Mouse (Mus musculus): ENCODE results near the gene Sp1. TPM values are rescaled to one million over a fixed set of nuclear protein-coding genes. Genes with fewer than 3 reads are reported as not detected.

Gene Sp1
- polyA plus RNA-seq, 1 experiment = 11.7 TPM

DNA sequence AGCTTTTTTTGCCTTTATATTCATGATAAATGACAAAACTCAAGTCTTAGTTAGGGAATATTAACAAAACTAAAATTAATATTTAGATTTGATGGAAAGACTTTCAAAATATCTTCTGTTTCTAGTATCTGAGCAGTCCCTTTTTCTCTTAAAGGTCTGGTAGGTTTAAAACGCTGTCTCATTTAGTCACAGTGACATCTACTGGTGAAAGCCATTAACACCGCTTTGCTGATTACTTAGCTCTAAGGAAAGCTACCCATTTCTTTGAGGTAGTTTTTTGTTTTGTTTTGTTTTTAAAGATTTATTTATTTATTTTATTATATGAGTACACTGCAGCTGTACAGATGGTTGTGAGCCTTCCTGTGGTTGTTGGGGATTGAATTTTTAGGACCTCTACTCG lies 15.5 kb downstream of the Sp1 start:
- Histone ChIP-seq H3K4me3 (no peak overlapping the region), H3K4me2 (ENCODE audit: low read depth) (no peak overlapping the region), H3ac (ENCODE audit: control insufficient read depth, insufficient read length) (no peak overlapping the region), H3K79me2 (ENCODE audit: control insufficient read depth, insufficient read depth) (peaks cover 81% of the 10 kb centered on the region), H3K27me3 (ENCODE audit: control insufficient read depth, insufficient read depth, insufficient read length) (no peaks in the 10 kb centered on the region), H3K36me3 (ENCODE audit: control insufficient read depth, insufficient read depth) (peaks cover 36% of the 10 kb centered on the region)
- no peak for TF ChIP-seq USF1 (IDR thresholded peaks at IDR 0.05; ENCODE audit: low read depth)
- TF ChIP-seq CEBPB (IDR thresholded peaks at IDR 0.05; ENCODE audit: insufficient read depth, poor library complexity, severe bottlenecking) = no peak
- TF ChIP-seq MYOG (IDR thresholded peaks at IDR 0.05; ENCODE audit: control insufficient read depth in 1 of 3, insufficient read depth in 1 of 3, insufficient read length in 2 of 3, low read depth in 2 of 3) = no peak
- TF ChIP-seq TCF12 (IDR thresholded peaks at IDR 0.05; ENCODE audit: insufficient read depth, poor library complexity, severe bottlenecking) = no peak
- TF ChIP-seq MYOD1 (IDR thresholded peaks at IDR 0.05; ENCODE audit: control insufficient read depth in 1 of 3, insufficient read length in 2 of 3, low read depth in 2 of 3) = no peak
- no peak for TF ChIP-seq POLR2AphosphoS2 (IDR thresholded peaks at IDR 0.05; ENCODE audit: insufficient read length, low read depth)
- TF ChIP-seq REST (IDR thresholded peaks at IDR 0.05; ENCODE audit: insufficient read depth, insufficient read length) = no peak
- TF ChIP-seq TCF3 (IDR thresholded peaks at IDR 0.05; ENCODE audit: insufficient read length, low read depth) = no peak
- no peak for TF ChIP-seq MAX (IDR thresholded peaks at IDR 0.05; ENCODE audit: low read depth)
- no peak for TF ChIP-seq POLR2A (IDR thresholded peaks at IDR 0.05; ENCODE audit: insufficient read length, low read depth)
- no peak for TF ChIP-seq SRF (IDR thresholded peaks at IDR 0.05; ENCODE audit: control insufficient read depth, insufficient read length, low read depth)
- no peak for TF ChIP-seq E2F4 (IDR thresholded peaks at IDR 0.05; ENCODE audit: insufficient read depth)

GRCm38 (mm10) chr15:102423602-102424240 lies 17.8 kb downstream of the Sp1 start:
- Histone ChIP-seq H3ac (ENCODE audit: control insufficient read depth, insufficient read length) (no peak overlapping the region), H3K36me3 (ENCODE audit: control insufficient read depth, insufficient read depth) (peaks cover 49% of the 10 kb centered on the region), H3K4me3 (no peak overlapping the region), H3K27me3 (ENCODE audit: control insufficient read depth, insufficient read depth, insufficient read length) (no peaks in the 10 kb centered on the region), H3K79me2 (ENCODE audit: control insufficient read depth, insufficient read depth) (peaks cover 58% of the 10 kb centered on the region), H3K4me2 (ENCODE audit: low read depth) (no peak overlapping the region)
- TF ChIP-seq MYOD1 (IDR thresholded peaks at IDR 0.05; ENCODE audit: control insufficient read depth in 1 of 3, insufficient read length in 2 of 3, low read depth in 2 of 3) (no peak), REST (IDR thresholded peaks at IDR 0.05; ENCODE audit: insufficient read depth, insufficient read length) (no peak), POLR2AphosphoS2 (IDR thresholded peaks at IDR 0.05; ENCODE audit: insufficient read length, low read depth) (no peak), SRF (IDR thresholded peaks at IDR 0.05; ENCODE audit: control insufficient read depth, insufficient read length, low read depth) (no peak), USF1 (IDR thresholded peaks at IDR 0.05; ENCODE audit: low read depth) (no peak), E2F4 (IDR thresholded peaks at IDR 0.05; ENCODE audit: insufficient read depth) (no peak), CEBPB (IDR thresholded peaks at IDR 0.05; ENCODE audit: insufficient read depth, poor library complexity, severe bottlenecking) (no peak), MYOG (IDR thresholded peaks at IDR 0.05; ENCODE audit: control insufficient read depth in 1 of 3, insufficient read depth in 1 of 3, insufficient read length in 2 of 3, low read depth in 2 of 3) (no peak), MAX (IDR thresholded peaks at IDR 0.05; ENCODE audit: low read depth) (no peak), POLR2A (IDR thresholded peaks at IDR 0.05; ENCODE audit: insufficient read length, low read depth) (no peak), TCF12 (IDR thresholded peaks at IDR 0.05; ENCODE audit: insufficient read depth, poor library complexity, severe bottlenecking) (no peak), TCF3 (IDR thresholded peaks at IDR 0.05; ENCODE audit: insufficient read length, low read depth) (no peak)

DNA sequence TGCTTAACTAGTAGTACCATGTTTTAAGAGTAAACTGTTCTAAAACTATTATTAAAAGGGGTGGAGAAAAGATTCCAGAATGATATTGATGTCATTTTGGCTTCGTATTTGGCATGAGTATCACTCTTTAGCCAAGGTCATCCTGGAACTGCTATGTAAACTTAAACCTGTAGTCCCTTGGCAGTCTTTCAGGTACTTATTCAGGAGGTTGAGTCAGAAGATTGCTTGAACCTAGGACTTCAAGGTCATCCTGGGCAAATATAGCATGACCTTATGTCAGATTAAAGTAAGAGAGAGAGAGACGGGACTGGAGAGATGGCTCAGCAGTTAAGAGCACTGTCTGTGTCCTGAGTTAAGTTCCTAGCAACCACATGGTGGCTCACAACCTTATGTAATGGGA lies 18.7 kb downstream of the Sp1 start:
- H3K36me3 ChIP-seq (ENCODE audit: control insufficient read depth, insufficient read depth) = peaks cover 49% of the 10 kb centered on the region
- no peak overlapping the region for H3ac ChIP-seq (ENCODE audit: control insufficient read depth, insufficient read length)
- no peak overlapping the region for H3K4me3 ChIP-seq
- H3K4me2 ChIP-seq (ENCODE audit: low read depth) = no peak overlapping the region
- no peak for TF ChIP-seq CEBPB (IDR thresholded peaks at IDR 0.05; ENCODE audit: insufficient read depth, poor library complexity, severe bottlenecking)
- TF ChIP-seq SRF (IDR thresholded peaks at IDR 0.05; ENCODE audit: control insufficient read depth, insufficient read length, low read depth) = no peak
- no peak for TF ChIP-seq E2F4 (IDR thresholded peaks at IDR 0.05; ENCODE audit: insufficient read depth)
- H3K27me3 ChIP-seq (ENCODE audit: control insufficient read depth, insufficient read depth, insufficient read length) = no peaks in the 10 kb centered on the region
- H3K79me2 ChIP-seq (ENCODE audit: control insufficient read depth, insufficient read depth) = peaks cover 49% of the 10 kb centered on the region

GRCm38 (mm10) chr15:102426963-102427362 lies 21.0 kb downstream of the Sp1 start:
- no peaks in the 10 kb centered on the region for H3K27me3 ChIP-seq (ENCODE audit: control insufficient read depth, insufficient read depth, insufficient read length)
- peaks cover 68% of the 10 kb centered on the region for H3K36me3 ChIP-seq (ENCODE audit: control insufficient read depth, insufficient read depth)
- TF ChIP-seq MYOG (IDR thresholded peaks at IDR 0.05; ENCODE audit: control insufficient read depth in 1 of 3, insufficient read depth in 1 of 3, insufficient read length in 2 of 3, low read depth in 2 of 3) = no peak
- TF ChIP-seq POLR2AphosphoS2 (IDR thresholded peaks at IDR 0.05; ENCODE audit: insufficient read length, low read depth) = no peak
- no peak for TF ChIP-seq REST (IDR thresholded peaks at IDR 0.05; ENCODE audit: insufficient read depth, insufficient read length)
- TF ChIP-seq CEBPB (IDR thresholded peaks at IDR 0.05; ENCODE audit: insufficient read depth, poor library complexity, severe bottlenecking) = no peak
- TF ChIP-seq TCF12 (IDR thresholded peaks at IDR 0.05; ENCODE audit: insufficient read depth, poor library complexity, severe bottlenecking) = no peak
- no peak for TF ChIP-seq SRF (IDR thresholded peaks at IDR 0.05; ENCODE audit: control insufficient read depth, insufficient read length, low read depth)
- TF ChIP-seq USF1 (IDR thresholded peaks at IDR 0.05; ENCODE audit: low read depth) = no peak
- TF ChIP-seq MYOD1 (IDR thresholded peaks at IDR 0.05; ENCODE audit: control insufficient read depth in 1 of 3, insufficient read length in 2 of 3, low read depth in 2 of 3) = no peak
- no peak for TF ChIP-seq MAX (IDR thresholded peaks at IDR 0.05; ENCODE audit: low read depth)
- TF ChIP-seq POLR2A (IDR thresholded peaks at IDR 0.05; ENCODE audit: insufficient read length, low read depth) = no peak
- no peak overlapping the region for H3ac ChIP-seq (ENCODE audit: control insufficient read depth, insufficient read length)
- H3K79me2 ChIP-seq (ENCODE audit: control insufficient read depth, insufficient read depth) = peaks cover 31% of the 10 kb centered on the region
- no peak overlapping the region for H3K4me3 ChIP-seq
- no peak overlapping the region for H3K4me2 ChIP-seq (ENCODE audit: low read depth)

DNA sequence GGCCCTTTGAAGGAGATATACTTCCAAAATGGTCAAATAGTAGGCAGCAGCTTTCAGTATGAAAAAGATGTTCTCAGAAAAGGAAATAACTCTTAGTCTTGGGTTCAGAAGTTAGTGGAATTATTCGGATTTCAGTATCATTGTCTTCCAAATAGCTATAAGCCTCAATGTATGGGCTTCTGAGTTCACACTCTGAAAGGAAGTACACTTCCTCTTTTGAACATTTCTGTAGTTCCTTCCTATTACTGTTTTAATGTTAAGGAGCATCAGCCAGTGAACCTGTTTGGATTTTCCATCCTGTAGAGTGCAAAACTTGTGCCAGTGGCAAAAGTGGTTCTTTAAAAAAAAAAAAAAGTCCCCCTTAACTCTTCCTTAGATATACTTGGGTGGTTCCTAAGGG lies 26.1 kb downstream of the Sp1 start:
- Histone ChIP-seq H3K4me3 (no peak overlapping the region), H3K79me2 (ENCODE audit: control insufficient read depth, insufficient read depth) (no peaks in the 10 kb centered on the region), H3K27me3 (ENCODE audit: control insufficient read depth, insufficient read depth, insufficient read length) (no peaks in the 10 kb centered on the region), H3K4me2 (ENCODE audit: low read depth) (no peak overlapping the region), H3K36me3 (ENCODE audit: control insufficient read depth, insufficient read depth) (peaks cover 88% of the 10 kb centered on the region), H3ac (ENCODE audit: control insufficient read depth, insufficient read length) (no peak overlapping the region)
- no peak for TF ChIP-seq TCF12 (IDR thresholded peaks at IDR 0.05; ENCODE audit: insufficient read depth, poor library complexity, severe bottlenecking)
- TF ChIP-seq REST (IDR thresholded peaks at IDR 0.05; ENCODE audit: insufficient read depth, insufficient read length) = no peak
- TF ChIP-seq SRF (IDR thresholded peaks at IDR 0.05; ENCODE audit: control insufficient read depth, insufficient read length, low read depth) = no peak
- TF ChIP-seq POLR2AphosphoS2 (IDR thresholded peaks at IDR 0.05; ENCODE audit: insufficient read length, low read depth) = no peak
- no peak for TF ChIP-seq POLR2A (IDR thresholded peaks at IDR 0.05; ENCODE audit: insufficient read length, low read depth)
- no peak for TF ChIP-seq USF1 (IDR thresholded peaks at IDR 0.05; ENCODE audit: low read depth)
- TF ChIP-seq CEBPB (IDR thresholded peaks at IDR 0.05; ENCODE audit: insufficient read depth, poor library complexity, severe bottlenecking) = no peak
- no peak for TF ChIP-seq MAX (IDR thresholded peaks at IDR 0.05; ENCODE audit: low read depth)
- no peak for TF ChIP-seq MYOG (IDR thresholded peaks at IDR 0.05; ENCODE audit: control insufficient read depth in 1 of 3, insufficient read depth in 1 of 3, insufficient read length in 2 of 3, low read depth in 2 of 3)
- TF ChIP-seq MYOD1 (IDR thresholded peaks at IDR 0.05; ENCODE audit: control insufficient read depth in 1 of 3, insufficient read length in 2 of 3, low read depth in 2 of 3) = no peak
- TF ChIP-seq TCF3 (IDR thresholded peaks at IDR 0.05; ENCODE audit: insufficient read length, low read depth) = no peak
- TF ChIP-seq E2F4 (IDR thresholded peaks at IDR 0.05; ENCODE audit: insufficient read depth) = no peak
